Mouse (Mus musculus): ENCODE data around the gene Grid2.

DNA sequence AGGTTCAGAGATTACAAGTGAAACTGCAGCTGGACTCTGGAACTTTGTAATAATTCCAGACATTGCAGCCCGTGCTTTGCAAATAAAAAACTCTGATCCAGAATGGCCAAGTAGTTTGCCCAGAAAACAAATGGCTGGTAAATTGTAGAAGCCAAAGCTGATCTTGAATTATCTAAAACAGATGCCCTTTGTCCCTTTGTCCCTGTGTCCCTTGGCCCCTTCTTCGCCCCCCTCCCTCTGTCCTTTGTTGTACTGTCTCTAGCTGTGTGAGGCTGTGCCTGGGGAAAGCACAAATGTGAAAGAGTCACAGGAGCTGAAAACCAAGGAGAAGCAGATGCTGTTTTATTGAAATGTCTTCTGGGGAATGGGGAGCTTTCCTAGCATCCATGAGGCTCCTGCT is 1341.2 kb downstream of the Grid2 start:
- TF ChIP-seq POLR2A (IDR thresholded peaks at IDR 0.05; ENCODE audit: control insufficient read depth, extremely low read depth, insufficient read depth, low read length, poor library complexity) (no peak), CTCF (IDR thresholded peaks at IDR 0.05; ENCODE audit: borderline replicate concordance, control insufficient read depth, extremely low read depth, insufficient read depth, low read length, poor library complexity) (no peak)
